10 mouse cellular contexts compared by ENCODE assay signal in the genomic region with DNA sequence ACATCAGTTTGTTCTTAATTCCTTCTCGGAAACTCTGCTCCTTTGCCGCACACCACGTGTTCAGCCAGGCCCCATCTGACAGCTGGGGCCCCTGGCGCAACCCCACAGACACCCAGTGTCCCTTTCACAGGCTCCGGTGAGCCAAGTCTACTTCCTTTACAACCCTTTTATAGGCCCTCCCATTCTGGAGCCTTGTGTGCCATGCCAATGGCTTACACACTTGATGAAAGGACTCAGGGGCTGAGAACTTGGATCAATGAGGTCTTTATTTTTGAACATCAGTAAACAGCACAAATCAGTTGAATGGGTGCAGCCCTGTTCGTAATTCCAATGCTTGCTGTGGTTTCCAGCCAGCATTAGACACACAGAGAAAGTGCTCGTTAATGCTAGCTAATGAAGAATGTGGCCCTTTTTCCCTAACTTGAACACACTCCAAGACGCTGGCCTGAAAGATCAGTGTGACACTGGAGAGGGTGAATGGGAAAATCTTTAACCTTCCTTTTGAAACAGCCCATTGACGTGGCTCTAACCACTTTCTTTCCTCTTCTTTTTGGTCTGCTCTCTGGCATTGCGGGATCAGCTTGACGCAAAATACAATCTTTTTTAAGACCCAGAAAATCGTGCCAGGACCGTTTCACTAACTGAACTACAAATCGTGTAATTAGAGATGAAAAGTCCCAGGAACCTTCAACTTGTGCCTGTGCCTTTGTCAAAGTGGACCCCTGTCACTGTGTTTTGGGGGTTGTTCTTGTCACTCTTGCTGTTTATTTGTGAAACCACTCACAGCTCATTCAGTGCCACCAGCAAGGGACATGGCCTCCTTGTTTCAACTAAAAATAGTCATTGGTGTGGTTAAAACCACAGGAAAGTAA. TPM values are rescaled to one million over a fixed set of nuclear protein-coding genes. Genes with fewer than 3 reads are reported as not detected.
A peak's percentile ranks its signal among the peaks of the same experiment; 100 is the strongest.
DNase-seq lines count a peak whose midpoint lies in the region; ATAC-seq lines count a peak whose summit lies in the region.
"Had no signal": no experiment of that assay in that cellular context is flagged by ENCODE, and none has a peak within 500 bp of the region (broad histone marks: within the 10 kb centered on the region; RNA-seq: fewer than 3 reads in every experiment).

No protein-coding gene starts in this region.

- peak; percentile 85 for ATAC-seq in hindbrain, embryonic 13.5 days (ENCODE audit: low FRiP score)
- ATAC-seq in hindbrain, embryonic 11.5 days (ENCODE audit: low FRiP score) = no peak
- ATAC-seq in forebrain, embryonic 13.5 days = peak; percentile 97
- ATAC-seq in megakaryocyte-erythroid progenitor cell, adult 5-6 weeks (replicated peaks; ENCODE audit: low FRiP score, low TSS enrichment, poor library complexity, severe bottlenecking) = no peak

- WGBS in hindbrain, embryonic 13.5 days = 60% methylated on average over 14 of the region's 14 CpGs
- 75% methylated on average over 14 of the region's 14 CpGs for WGBS in hindbrain, embryonic 11.5 days
- 15% methylated on average over 14 of the region's 14 CpGs for WGBS in forebrain, embryonic 13.5 days

- DNase-seq in hindbrain, embryonic 11.5 days (ENCODE audit: low spot score) = no peak
- DNase-seq in layer of hippocampus, adult 9-11 months = peak; percentile 89
- peak; percentile 48 for DNase-seq in naive thymus-derived CD4-positive, alpha-beta T cell, adult 2 months (ENCODE audit: low read depth)
- DNase-seq in embryo, embryonic 9.5 days (ENCODE audit: extremely low spot score) = no peak
- DNase-seq in urinary bladder, postnatal 36 days (ENCODE audit: low spot score in 2 of 2) = no peak

- H3K27me3 ChIP-seq in hindbrain, embryonic 13.5 days = 0 out of 2 replicates have a peak, but pooled peaks cover 5% of the 10 kb centered on the region
- no peaks in the 10 kb centered on the region for H3K27me3 ChIP-seq in hindbrain, embryonic 11.5 days (ENCODE audit: control insufficient read depth, insufficient read depth, low read length)
- H3K27me3 ChIP-seq in forebrain, embryonic 13.5 days = peaks cover 26% of the 10 kb centered on the region

- H3K4me1 ChIP-seq in hindbrain, embryonic 13.5 days (replicated peaks) = peaks cover 5% of the 10 kb centered on the region
- H3K4me1 ChIP-seq in hindbrain, embryonic 11.5 days (replicated peaks; ENCODE audit: control insufficient read depth, insufficient read depth, low read length) = no peaks in the 10 kb centered on the region
- H3K4me1 ChIP-seq in forebrain, embryonic 13.5 days = peaks cover 36% of the 10 kb centered on the region

- H3K27ac ChIP-seq in hindbrain, embryonic 13.5 days = no peak overlapping the region
- no peak overlapping the region for H3K27ac ChIP-seq in hindbrain, embryonic 11.5 days (ENCODE audit: low read depth, low read length)
- H3K27ac ChIP-seq in forebrain, embryonic 13.5 days = peak overlapping the region; percentile 58; the same call in 1 of the 2 replicates

- no peaks in the 10 kb centered on the region for H3K9me3 ChIP-seq in hindbrain, embryonic 13.5 days
- H3K9me3 ChIP-seq in hindbrain, embryonic 11.5 days (ENCODE audit: control insufficient read depth, low read length) = no peaks in the 10 kb centered on the region
- H3K9me3 ChIP-seq in forebrain, embryonic 13.5 days (replicated peaks) = no peaks in the 10 kb centered on the region

- H3K36me3 ChIP-seq in hindbrain, embryonic 13.5 days = no peaks in the 10 kb centered on the region
- no peaks in the 10 kb centered on the region for H3K36me3 ChIP-seq in hindbrain, embryonic 11.5 days (ENCODE audit: control insufficient read depth, insufficient read depth, low read length)
- H3K36me3 ChIP-seq in forebrain, embryonic 13.5 days (ENCODE audit: poor library complexity, severe bottlenecking) = no peaks in the 10 kb centered on the region

- H3K9ac ChIP-seq in hindbrain, embryonic 13.5 days = no peak overlapping the region
- H3K9ac ChIP-seq in hindbrain, embryonic 11.5 days (ENCODE audit: low read depth, low read length) = no peak overlapping the region
- no peak overlapping the region for H3K9ac ChIP-seq in forebrain, embryonic 13.5 days

- H3K4me2 ChIP-seq in hindbrain, embryonic 13.5 days = no peak overlapping the region
- no peak overlapping the region for H3K4me2 ChIP-seq in hindbrain, embryonic 11.5 days (replicated peaks; ENCODE audit: low read depth, low read length)
- peak overlapping the region; percentile 36 for H3K4me2 ChIP-seq in forebrain, embryonic 13.5 days

- H3K4me3 ChIP-seq in hindbrain, embryonic 13.5 days = no peak overlapping the region
- no peak overlapping the region for H3K4me3 ChIP-seq in hindbrain, embryonic 11.5 days (ENCODE audit: low read depth, low read length)
- H3K4me3 ChIP-seq in forebrain, embryonic 13.5 days = no peak overlapping the region

RNA-seq across cellular contexts. Expression of gene Gpnmb, which starts 15.0 kb away (rescaled TPM):
- polyA plus RNA-seq in hindbrain, embryonic 13.5 days (2015; fragmentation: Nextera tagmentation; extraction: Ambion mirVana) = 0.12 and 0.16 TPM in 2 replicates
- 0.76 and 1.0 TPM in 2 replicates for polyA plus RNA-seq in hindbrain, embryonic 11.5 days (2014; fragmentation: Nextera tagmentation; extraction: Ambion mirVana)
- polyA plus RNA-seq in forebrain, embryonic 13.5 days (2015; fragmentation: Nextera tagmentation; extraction: Ambion mirVana) = 0.19 and 0.24 TPM in 2 replicates
- not detected in 2 replicates for total RNA-seq in megakaryocyte-erythroid progenitor cell, adult 5-6 weeks (2014; fragmentation: Nextera tagmentation)
- total RNA-seq in megakaryocyte-erythroid progenitor cell, adult 5-6 weeks (2017) = not detected in 2 replicates

RNA-seq across cellular contexts. Expression of gene Svs1, which starts 34.7 kb away (rescaled TPM):
- not detected in 2 replicates for polyA plus RNA-seq in hindbrain, embryonic 13.5 days (2015; fragmentation: Nextera tagmentation; extraction: Ambion mirVana)
- not detected in 2 replicates for polyA plus RNA-seq in hindbrain, embryonic 11.5 days (2014; fragmentation: Nextera tagmentation; extraction: Ambion mirVana)
- not detected in 2 replicates for polyA plus RNA-seq in forebrain, embryonic 13.5 days (2015; fragmentation: Nextera tagmentation; extraction: Ambion mirVana)
- not detected in 2 replicates for total RNA-seq in megakaryocyte-erythroid progenitor cell, adult 5-6 weeks (2014; fragmentation: Nextera tagmentation)
- not detected in 2 replicates for total RNA-seq in megakaryocyte-erythroid progenitor cell, adult 5-6 weeks (2017)
- polyA plus RNA-seq: embryonic facial prominence, embryonic 11.5 days; large intestine, adult 2 months had no signal

RNA-seq across cellular contexts. Expression of gene Doxl2, which starts 46.6 kb away (rescaled TPM):
- polyA plus RNA-seq in hindbrain, embryonic 13.5 days (2015; fragmentation: Nextera tagmentation; extraction: Ambion mirVana) = not detected in 2 replicates
- not detected in 2 replicates for polyA plus RNA-seq in hindbrain, embryonic 11.5 days (2014; fragmentation: Nextera tagmentation; extraction: Ambion mirVana)
- polyA plus RNA-seq in forebrain, embryonic 13.5 days (2015; fragmentation: Nextera tagmentation; extraction: Ambion mirVana) = not detected in 2 replicates
- not detected in 2 replicates for total RNA-seq in megakaryocyte-erythroid progenitor cell, adult 5-6 weeks (2014; fragmentation: Nextera tagmentation)
- total RNA-seq in megakaryocyte-erythroid progenitor cell, adult 5-6 weeks (2017) = not detected in 2 replicates
- polyA plus RNA-seq: embryonic facial prominence, embryonic 11.5 days; large intestine, adult 2 months had no signal

RNA-seq across cellular contexts. Expression of gene Malsu1, which starts 52.2 kb away (rescaled TPM):
- 60.7 and 73.6 TPM in 2 replicates for polyA plus RNA-seq in hindbrain, embryonic 13.5 days (2015; fragmentation: Nextera tagmentation; extraction: Ambion mirVana)
- polyA plus RNA-seq in hindbrain, embryonic 11.5 days (2014; fragmentation: Nextera tagmentation; extraction: Ambion mirVana) = 56.2 and 57.9 TPM in 2 replicates
- polyA plus RNA-seq in forebrain, embryonic 13.5 days (2015; fragmentation: Nextera tagmentation; extraction: Ambion mirVana) = 68.3 and 74.0 TPM in 2 replicates
- 20.5 and 32.3 TPM in 2 replicates for total RNA-seq in megakaryocyte-erythroid progenitor cell, adult 5-6 weeks (2014; fragmentation: Nextera tagmentation)
- 7.7 and 37.2 TPM in 2 replicates for total RNA-seq in megakaryocyte-erythroid progenitor cell, adult 5-6 weeks (2017)

Comparison
In these comparisons a context has a peak if more than half of its experiments do, and no peak if none do; other contexts are left out.
1. ATAC-seq: peak in hindbrain, embryonic 13.5 days (single experiment) and forebrain, embryonic 13.5 days (single experiment); none in hindbrain, embryonic 11.5 days (single experiment) and megakaryocyte-erythroid progenitor cell, adult 5-6 weeks (single experiment).
2. DNase-seq: peak in layer of hippocampus, adult 9-11 months (single experiment) and naive thymus-derived CD4-positive, alpha-beta T cell, adult 2 months (single experiment); none in hindbrain, embryonic 11.5 days (single experiment), embryo, embryonic 9.5 days (single experiment) and urinary bladder, postnatal 36 days (0 of 2).